Mouse (Mus musculus) hindbrain, embryonic 15.5 days (tissue): ENCODE data around the gene Slc16a6. TPM values are rescaled to one million over a fixed set of nuclear protein-coding genes. Genes with fewer than 3 reads are reported as not detected.

Experiments
- ATAC-seq: fragments of 200-750 bp; cut with Nextera tagmentation; 2 replicates; pipeline ENCODE4 v1.8.0; 2017; ENCODE audit warnings: low read depth, moderate number of reproducible peaks, moderate TSS enrichment; ENCODE audit not compliant: low FRiP score
- H3K27ac ChIP-seq: fragments of 300-500 bp; sonication (generic); replicated peaks from 2 replicates; pipeline ENCODE4 v1.5.1; 2015; ENCODE audit warnings: mild to moderate bottlenecking, inconsistent platforms
- H3K27me3 ChIP-seq: fragments of 300-500 bp; sonication (generic); 2 replicates; pipeline ENCODE4 v1.6.1; 2015; ENCODE audit warnings: control low read depth, inconsistent platforms
- H3K36me3 ChIP-seq: fragments of 300-500 bp; sonication (generic); 2 replicates; pipeline ENCODE4 v1.6.1; 2015; ENCODE audit warnings: control low read depth, inconsistent platforms
- H3K4me1 ChIP-seq: fragments of 300-500 bp; sonication (generic); replicated peaks from 2 replicates; pipeline ENCODE4 v1.6.1; 2015; ENCODE audit warnings: control low read depth, inconsistent platforms
- H3K4me2 ChIP-seq: fragments of 300-500 bp; sonication (generic); 2 replicates; pipeline ENCODE4 v1.6.1; 2015; ENCODE audit warnings: moderate library complexity, mild to moderate bottlenecking, inconsistent platforms
- H3K4me3 ChIP-seq: fragments of 300-500 bp; sonication (generic); 2 replicates; pipeline ENCODE4 v1.5.1; 2015; ENCODE audit warnings: mild to moderate bottlenecking, inconsistent platforms
- H3K9ac ChIP-seq: fragments of 300-500 bp; sonication (generic); 2 replicates; pipeline ENCODE4 v1.6.1; 2015; ENCODE audit warnings: inconsistent platforms
- H3K9me3 ChIP-seq: fragments of 300-500 bp; sonication (generic); 2 replicates; pipeline ENCODE4 v1.6.1; 2016; ENCODE audit warnings: control low read depth, inconsistent platforms
- WGBS: fragments of 180-500 bp; shearing (Covaris S2); methylation state at CpG from one replicate; pipeline ENCODE4 v1.1.7; 2015; 5-methylcytosine and 5-hydroxymethylcytosine counted together
- microRNA-seq: library from miRNA; unstranded; fragments of <30 nt; microRNA quantifications from one replicate; pipeline ENCODE4, GENCODE M21; 2016
- polyA plus RNA-seq: library from polyadenylated mRNA; unstranded; fragments of >200 nt; fragmentation: Nextera tagmentation; extraction: Ambion mirVana; gene quantifications from 2 replicates; pipeline ENCODE4 v1.2.1, GENCODE M21; 2015

Slc16a6 gene
- polyA plus RNA-seq, 1 experiment from 2014 or later: 5.6 TPM

DNA sequence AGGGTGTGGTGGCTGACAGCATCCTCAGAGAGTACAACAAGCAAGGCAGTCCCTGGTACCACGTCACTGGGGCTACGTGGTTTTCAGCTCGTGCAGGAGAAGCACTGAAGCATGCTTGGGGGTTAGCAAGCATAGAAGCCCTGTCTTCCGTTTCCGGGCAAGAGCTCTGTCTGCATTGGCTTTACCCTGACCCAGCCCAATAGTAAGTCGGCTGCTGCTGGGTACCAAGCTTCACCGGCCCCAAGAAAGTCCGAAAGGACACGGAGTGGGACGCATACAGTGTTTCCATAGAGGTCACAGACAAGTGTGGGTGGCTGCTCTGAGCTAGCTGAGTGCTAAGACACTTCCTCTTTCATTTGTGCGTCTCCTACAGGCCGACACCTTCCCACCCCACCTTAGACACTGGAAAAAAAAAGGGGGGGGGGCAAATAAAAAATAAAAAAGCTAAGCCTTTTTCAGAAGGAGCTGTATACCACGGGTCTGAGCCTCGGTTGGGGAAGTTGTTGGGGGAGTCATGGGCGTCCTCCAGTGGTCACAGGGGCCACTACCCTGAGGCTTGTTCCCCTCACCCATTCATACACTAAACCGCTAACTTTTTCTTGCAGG lies 53.3 kb downstream of the Slc16a6 start:
- WGBS: 54% methylated on average over 16 of the region's 16 CpGs
- Histone ChIP-seq H3K9me3 (no peaks in the 10 kb centered on the region), H3K36me3 (no peaks in the 10 kb centered on the region), H3K4me2 (no peak overlapping the region), H3K9ac (no peak overlapping the region), H3K4me1 (0 out of 2 replicates have a peak, but pooled peaks cover under 1% of the 10 kb centered on the region), H3K27ac (no peak overlapping the region), H3K4me3 (no peak overlapping the region), H3K27me3 (no peaks in the 10 kb centered on the region)
- no peak for ATAC-seq

DNA sequence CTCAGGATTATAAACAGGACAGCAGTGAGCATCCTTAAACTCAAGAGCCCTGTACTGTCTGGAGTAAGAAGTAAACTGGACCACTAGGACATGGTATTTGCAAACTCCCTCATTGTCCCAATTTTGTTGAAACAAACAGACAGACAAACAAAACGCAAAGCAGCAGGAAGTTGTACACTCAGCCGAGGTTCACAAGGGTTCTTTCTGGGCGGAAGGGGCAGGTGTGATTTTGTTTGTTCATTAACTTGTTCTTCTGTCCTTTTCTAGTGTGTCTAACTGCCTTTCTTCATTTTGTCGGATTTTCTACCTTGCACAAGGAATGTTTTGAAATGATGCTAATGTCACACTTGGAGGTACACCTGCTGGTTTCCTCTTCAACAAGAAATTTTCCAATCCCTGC lies 53.9 kb downstream of the Slc16a6 start:
- Histone ChIP-seq H3K4me2 (no peak overlapping the region), H3K36me3 (no peaks in the 10 kb centered on the region), H3K27me3 (no peaks in the 10 kb centered on the region), H3K4me1 (no peaks in the 10 kb centered on the region), H3K4me3 (no peak overlapping the region), H3K27ac (no peak overlapping the region), H3K9ac (no peak overlapping the region), H3K9me3 (no peaks in the 10 kb centered on the region)
- ATAC-seq: no peak
- WGBS: 59% methylated on average over 4 of the region's 4 CpGs

DNA sequence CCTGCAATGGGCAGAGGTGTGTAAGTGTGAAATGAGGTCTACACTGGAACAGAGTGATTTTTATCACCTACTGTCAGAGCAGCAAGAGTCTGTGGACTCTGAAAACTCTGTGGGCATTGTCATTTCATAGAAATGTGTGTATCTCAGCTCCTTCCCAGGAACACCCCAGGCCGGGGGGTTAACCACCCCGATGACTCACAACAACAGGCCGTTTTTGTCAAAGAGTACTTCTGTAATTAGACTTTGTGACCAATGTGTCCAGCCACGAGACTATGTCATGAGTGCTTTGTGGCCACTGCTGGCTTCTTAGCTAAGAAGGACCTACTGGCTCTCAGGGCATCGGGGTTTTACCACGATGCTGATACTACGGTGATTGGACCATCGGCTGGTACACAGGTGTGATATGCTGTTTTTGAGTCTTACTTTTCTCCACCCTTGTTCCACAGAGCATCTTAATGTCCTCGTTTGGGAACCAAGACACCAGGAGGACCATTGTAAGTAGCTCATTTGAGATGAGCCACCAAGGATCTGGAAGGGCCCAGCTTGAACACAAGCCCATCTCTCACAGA lies 55.8 kb downstream of the Slc16a6 start:
- H3K9ac ChIP-seq: no peak overlapping the region
- H3K4me3 ChIP-seq: no peak overlapping the region
- WGBS: 91% methylated on average over 9 of the region's 9 CpGs
- H3K27me3 ChIP-seq: no peaks in the 10 kb centered on the region
- H3K27ac ChIP-seq: no peak overlapping the region
- H3K9me3 ChIP-seq: no peaks in the 10 kb centered on the region
- no peaks in the 10 kb centered on the region for H3K36me3 ChIP-seq
- no peak overlapping the region for H3K4me2 ChIP-seq
- no peaks in the 10 kb centered on the region for H3K4me1 ChIP-seq
- no peak for ATAC-seq

DNA sequence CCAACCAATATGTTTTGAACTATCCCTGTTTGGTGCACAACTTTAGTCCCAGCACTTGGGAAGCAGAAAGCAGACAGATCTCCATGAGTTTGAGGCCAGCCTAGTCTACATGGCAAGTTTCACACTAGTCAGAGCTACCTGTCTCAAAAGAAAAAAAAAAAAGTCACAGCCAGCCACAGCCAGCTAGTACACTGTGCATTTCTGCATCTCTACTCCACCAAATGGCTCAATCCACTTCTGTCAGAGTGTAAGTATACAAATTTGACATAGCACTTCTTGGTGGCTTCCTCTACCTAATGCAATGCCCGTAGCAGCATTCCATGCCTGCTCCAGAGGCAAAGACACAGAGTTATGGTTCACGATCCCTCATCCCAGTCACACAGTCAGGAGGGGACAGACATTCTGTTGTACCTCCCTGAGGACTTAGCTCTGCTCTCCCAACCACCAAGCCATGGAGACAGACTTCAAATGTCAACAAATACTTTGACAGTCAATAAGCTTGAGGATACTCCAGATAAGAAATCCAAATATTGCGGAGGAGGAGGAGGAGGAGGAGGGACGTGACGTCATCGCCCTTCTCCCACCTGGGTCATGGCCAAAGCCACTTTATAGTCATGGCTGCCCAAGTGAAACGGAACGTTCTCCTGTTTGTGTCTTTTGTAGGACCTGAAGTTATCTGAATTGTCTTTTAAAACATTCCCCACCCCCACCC lies 56.5 kb downstream of the Slc16a6 start:
- Histone ChIP-seq H3K4me2 (no peak overlapping the region), H3K27ac (no peak overlapping the region), H3K36me3 (no peaks in the 10 kb centered on the region), H3K4me3 (no peak overlapping the region), H3K9me3 (no peaks in the 10 kb centered on the region), H3K4me1 (no peaks in the 10 kb centered on the region), H3K9ac (no peak overlapping the region), H3K27me3 (no peaks in the 10 kb centered on the region)
- no peak for ATAC-seq
- WGBS: 89% methylated on average over 8 of the region's 8 CpGs

DNA sequence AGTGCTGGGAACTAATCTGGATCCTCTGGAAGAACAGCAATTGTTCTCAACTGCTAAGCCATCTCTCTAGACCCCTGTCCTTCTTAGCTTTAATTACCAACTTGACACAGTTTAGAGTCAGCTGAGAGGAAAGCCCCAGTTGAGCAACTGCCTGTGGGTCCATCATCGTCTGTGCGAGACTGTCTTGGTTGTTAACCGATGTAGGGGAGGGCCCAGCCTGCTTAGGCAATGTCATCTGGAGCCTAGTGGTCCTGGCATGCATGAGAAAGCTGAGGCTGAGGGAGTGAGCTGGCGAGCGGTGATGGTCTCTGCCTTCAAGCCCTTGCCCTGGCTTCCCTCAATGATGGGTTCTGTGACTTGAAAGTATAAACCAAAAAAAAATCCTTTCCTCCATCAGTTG lies 58.6 kb downstream of the Slc16a6 start:
- 83% methylated on average over 5 of the region's 5 CpGs for WGBS
- Histone ChIP-seq H3K27me3 (no peaks in the 10 kb centered on the region), H3K9ac (no peak overlapping the region), H3K4me1 (no peaks in the 10 kb centered on the region), H3K4me3 (no peak overlapping the region), H3K36me3 (no peaks in the 10 kb centered on the region), H3K4me2 (no peak overlapping the region), H3K9me3 (no peaks in the 10 kb centered on the region), H3K27ac (no peak overlapping the region)
- no peak for ATAC-seq

DNA sequence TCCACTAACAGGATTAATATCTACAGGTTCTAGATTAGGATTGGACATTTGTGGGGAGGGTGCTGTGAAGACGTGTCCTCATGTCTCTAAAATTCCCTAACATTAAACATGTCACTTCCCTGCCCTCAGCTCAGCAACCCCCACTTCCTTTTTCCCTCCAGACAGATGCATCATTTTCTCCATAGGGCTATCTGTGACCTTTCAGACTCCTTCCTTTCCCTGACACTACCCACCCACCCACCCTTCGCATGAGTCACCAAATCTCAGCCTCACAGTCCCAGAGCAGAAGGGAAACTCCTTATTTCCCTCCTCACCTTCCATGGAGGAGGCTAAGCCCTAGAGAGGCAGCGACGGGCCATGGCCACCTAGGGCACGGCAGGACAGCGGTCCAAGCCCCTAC lies 59.8 kb downstream of the Slc16a6 start, which contains the start of gene 9930022D16Rik:
9930022D16Rik (plus strand) TSS at position 301 of the 400 bp plus-strand sequence.
- 92% methylated on average over 6 of the region's 6 CpGs for WGBS
- no peak within 1 kb of the TSS for H3K9ac ChIP-seq

DNA sequence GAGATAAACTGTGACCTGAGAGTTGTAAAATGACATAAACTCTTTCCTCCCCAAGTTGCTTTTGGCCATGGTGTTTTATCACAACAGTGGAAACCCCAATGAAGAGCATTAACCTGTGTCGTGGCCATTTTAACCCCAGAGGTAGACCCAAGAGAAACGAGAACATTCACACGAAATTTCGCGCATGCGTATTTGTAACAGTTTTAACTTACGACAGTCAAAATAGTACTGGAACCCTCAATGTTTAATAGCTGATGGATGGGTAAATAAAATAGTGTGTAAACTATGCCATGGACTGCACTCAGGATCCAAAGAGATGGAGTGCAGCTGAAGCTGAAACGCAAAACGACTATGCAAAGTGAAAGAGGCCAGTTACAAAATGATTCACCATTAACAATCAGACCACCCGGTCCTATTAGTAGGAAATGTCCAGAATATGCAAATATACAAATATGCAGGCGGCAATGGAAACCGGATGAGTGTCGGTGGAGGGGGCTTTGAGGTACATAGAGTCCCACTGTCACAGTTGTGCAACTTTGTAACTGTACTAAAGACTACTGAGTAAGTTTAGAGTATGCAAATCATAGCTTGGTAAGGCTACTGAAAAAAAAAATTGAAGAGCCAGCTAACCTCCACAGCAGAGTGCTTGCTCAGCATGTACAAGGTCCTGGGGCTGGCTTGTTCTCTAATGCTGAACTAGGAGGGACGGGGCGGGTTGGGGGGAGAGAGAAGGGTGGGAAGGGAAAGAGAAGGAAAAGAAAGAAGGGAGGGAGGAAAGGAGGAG lies 63.0 kb downstream of the Slc16a6 start:
- Histone ChIP-seq H3K9me3 (no peaks in the 10 kb centered on the region), H3K27ac (no peak overlapping the region), H3K9ac (no peak overlapping the region), H3K4me2 (no peak overlapping the region), H3K4me3 (no peak overlapping the region), H3K36me3 (no peaks in the 10 kb centered on the region), H3K27me3 (no peaks in the 10 kb centered on the region), H3K4me1 (no peaks in the 10 kb centered on the region)
- 91% methylated on average over 15 of the region's 15 CpGs for WGBS
- no peak for ATAC-seq

More for the DNA sequence above, 59.8 kb downstream of the Slc16a6 start, which contains the start of gene 9930022D16Rik:
- Histone ChIP-seq H3K4me2 (no peak within 1 kb of the TSS), H3K9me3 (no peaks in the 10 kb centered on the region), H3K27ac (no peak within 1 kb of the TSS), H3K4me3 (no peak within 1 kb of the TSS), H3K36me3 (no peaks in the 10 kb centered on the region), H3K27me3 (no peaks in the 10 kb centered on the region), H3K4me1 (no peaks in the 10 kb centered on the region)
- ATAC-seq: no peak

DNA sequence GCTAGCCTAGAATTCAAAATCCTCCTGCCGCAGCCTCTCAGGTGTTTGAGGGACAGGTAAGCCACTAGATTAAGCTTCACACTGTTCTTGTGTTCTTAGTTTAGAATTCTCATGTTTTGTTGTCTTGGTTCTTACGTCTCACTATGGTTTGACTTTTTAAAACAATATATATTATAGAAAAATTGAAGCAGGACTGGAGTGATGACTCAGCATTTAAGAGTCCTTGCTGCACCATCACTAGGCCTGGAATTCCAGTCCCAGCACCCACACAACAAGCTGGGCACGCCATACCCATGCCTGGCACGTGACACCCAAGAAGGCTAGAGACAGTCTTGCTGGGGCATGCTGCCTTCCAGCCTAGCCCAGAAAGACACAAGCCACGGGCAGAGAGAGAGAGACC lies 67.0 kb downstream of the Slc16a6 start:
- H3K9ac ChIP-seq: no peak overlapping the region
- no peak overlapping the region for H3K4me2 ChIP-seq
- H3K4me1 ChIP-seq: no peaks in the 10 kb centered on the region
- H3K9me3 ChIP-seq: no peaks in the 10 kb centered on the region
- H3K4me3 ChIP-seq: no peak overlapping the region
- no peaks in the 10 kb centered on the region for H3K27me3 ChIP-seq
- no peaks in the 10 kb centered on the region for H3K36me3 ChIP-seq
- no peak overlapping the region for H3K27ac ChIP-seq
- no peak for ATAC-seq
- 91% methylated on average over 5 of the region's 5 CpGs for WGBS

Small RNA genes lying within 50 kb of the gene (microRNA-seq; reads per million reads assigned to microRNA genes)
- gene Gm25540: not detected

Other genes with a start within 250 kb of the Slc16a6 start
- 11.8 and 12.4 TPM in 2 replicates for gene Rgs9, start 175.5 kb downstream of the Slc16a6 start, polyA plus RNA-seq
- 19.4 and 19.9 TPM in 2 replicates for gene Gna13, start 110.8 kb downstream of the Slc16a6 start, polyA plus RNA-seq
- not detected in 2 replicates for gene 9930022D16Rik, start 59.7 kb downstream of the Slc16a6 start, polyA plus RNA-seq
- gene Amz2, start 47.7 kb downstream of the Slc16a6 start, polyA plus RNA-seq: 52.8 and 54.2 TPM in 2 replicates
- gene Arsg, start 224 bp downstream of the Slc16a6 start, polyA plus RNA-seq: 5.5 and 7.1 TPM in 2 replicates
- 17.6 TPM in 2 replicates for gene Wipi1, start 138.4 kb upstream of the Slc16a6 start, polyA plus RNA-seq
- gene Prkar1a, start 175.8 kb upstream of the Slc16a6 start, polyA plus RNA-seq: 449 and 456 TPM in 2 replicates
- gene Fam20a, start 248.7 kb upstream of the Slc16a6 start, polyA plus RNA-seq: 5.2 and 5.5 TPM in 2 replicates